Mouse (Mus musculus): Measurements from ENCODE around the gene Aknad1.

Aknad1 gene

GRCm38 (mm10) chr3:108787754-108788454 is 48.4 kb downstream of the Aknad1 start:
- no peak for DNase-seq (ENCODE audit: low spot score)

- DNase-seq (ENCODE audit: low spot score), result no peak
Observed at GRCm38 (mm10) chr3:108788455-108788794, 49.0 kb downstream of the Aknad1 start.

- DNase-seq (ENCODE audit: low spot score), result no peak
Observed at GRCm38 (mm10) chr3:108789299-108789698, 49.8 kb downstream of the Aknad1 start.

- no peak for DNase-seq (ENCODE audit: low spot score)
Observed at GRCm38 (mm10) chr3:108790499-108790898, 51.0 kb downstream of the Aknad1 start.

GRCm38 (mm10) chr3:108791054-108791706 is 51.7 kb downstream of the Aknad1 start:
- DNase-seq (ENCODE audit: low spot score), result no peak

- no peak for DNase-seq (ENCODE audit: low spot score)
Observed at GRCm38 (mm10) chr3:108792420-108792819, 53.0 kb downstream of the Aknad1 start.

- DNase-seq (ENCODE audit: low spot score), result no peak
Observed at GRCm38 (mm10) chr3:108794780-108795179, 55.3 kb downstream of the Aknad1 start.

GRCm38 (mm10) chr3:108795554-108796299 is 56.3 kb downstream of the Aknad1 start:
- DNase-seq (ENCODE audit: low spot score), result no peak

- no peak for DNase-seq (ENCODE audit: low spot score)
Observed at GRCm38 (mm10) chr3:108796386-108796785, 56.9 kb downstream of the Aknad1 start.

GRCm38 (mm10) chr3:108797723-108798122 is 58.3 kb downstream of the Aknad1 start:
- DNase-seq (ENCODE audit: low spot score), result no peak

GRCm38 (mm10) chr3:108798375-108798774 is 58.9 kb downstream of the Aknad1 start:
- DNase-seq (ENCODE audit: low spot score), result no peak

- no peak for DNase-seq (ENCODE audit: low spot score)
Observed at GRCm38 (mm10) chr3:108805622-108806021, 66.2 kb downstream of the Aknad1 start.

- DNase-seq (ENCODE audit: low spot score), result no peak
Observed at GRCm38 (mm10) chr3:108810747-108811263, 71.3 kb downstream of the Aknad1 start.

GRCm38 (mm10) chr3:108815631-108816030 is 76.2 kb downstream of the Aknad1 start:
- no peak for DNase-seq (ENCODE audit: low spot score)

- no peak for DNase-seq (ENCODE audit: low spot score)
Observed at GRCm38 (mm10) chr3:108830493-108830892, 91.0 kb downstream of the Aknad1 start.

- no peak for DNase-seq (ENCODE audit: low spot score)
Observed at GRCm38 (mm10) chr3:108831750-108832149, 92.3 kb downstream of the Aknad1 start.
